Mouse (Mus musculus): ENCODE data around the gene Hsd11b2.

Hsd11b2 gene

DNA sequence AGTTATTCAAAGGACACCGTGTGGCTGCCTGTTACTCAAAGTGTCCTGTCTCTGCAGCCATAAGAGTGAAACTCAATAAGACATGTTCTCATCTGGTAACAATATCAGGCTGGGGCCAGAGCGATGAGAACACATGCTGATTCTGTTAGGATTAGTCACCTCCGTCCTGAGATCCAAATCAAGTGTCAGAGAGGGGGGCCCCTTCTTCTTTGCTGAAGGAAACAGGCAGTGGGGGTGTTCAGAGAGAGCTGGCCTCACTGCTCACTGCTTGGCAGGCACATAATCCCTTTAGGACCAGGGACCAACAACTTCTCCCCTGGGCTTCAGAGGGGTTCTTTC, 34.6 kb upstream of the Hsd11b2 start:
- no peak for DNase-seq (ENCODE audit: extremely low spot score)

DNA sequence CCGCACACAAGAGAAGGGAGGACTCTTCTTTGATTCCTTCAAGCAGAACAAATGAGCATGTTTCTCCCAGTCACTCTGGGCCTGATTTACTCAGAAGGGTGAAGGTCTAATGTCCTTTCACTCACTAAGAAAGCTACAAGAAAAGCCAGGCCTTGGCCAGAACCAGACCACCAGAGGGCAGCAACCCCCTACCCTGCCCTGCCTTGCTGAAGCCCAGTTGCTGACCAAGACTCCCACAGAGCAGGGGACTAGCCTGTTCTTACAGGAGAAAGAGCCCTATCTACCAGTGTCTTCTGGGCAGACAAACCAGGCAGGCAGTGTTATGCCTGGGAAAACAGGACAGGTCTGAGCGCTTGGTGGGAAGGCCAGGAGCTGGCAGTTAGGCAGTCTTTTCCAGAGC, 34.2 kb upstream of the Hsd11b2 start:
- peak; percentile 85 for DNase-seq (ENCODE audit: extremely low spot score)

DNA sequence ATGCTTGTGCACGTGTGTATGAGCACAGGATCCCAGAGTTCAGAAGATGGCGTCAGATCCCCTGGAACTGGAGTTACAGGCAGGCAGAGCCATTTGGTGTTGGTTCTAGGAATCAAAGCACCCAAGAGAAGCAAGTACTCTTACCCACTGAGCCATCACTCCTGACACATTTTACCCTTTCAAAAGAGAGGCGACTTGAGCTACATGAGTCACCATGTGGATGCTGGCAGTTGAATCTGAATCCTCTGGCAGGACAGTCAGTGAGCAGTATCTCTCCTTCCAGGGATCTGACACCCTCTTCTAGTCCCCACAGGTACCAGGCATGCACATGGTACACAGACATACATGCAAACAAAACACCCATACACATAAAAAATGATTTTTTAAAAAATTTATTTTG, 30.5 kb upstream of the Hsd11b2 start:
- no peak for DNase-seq (ENCODE audit: extremely low spot score)

DNA sequence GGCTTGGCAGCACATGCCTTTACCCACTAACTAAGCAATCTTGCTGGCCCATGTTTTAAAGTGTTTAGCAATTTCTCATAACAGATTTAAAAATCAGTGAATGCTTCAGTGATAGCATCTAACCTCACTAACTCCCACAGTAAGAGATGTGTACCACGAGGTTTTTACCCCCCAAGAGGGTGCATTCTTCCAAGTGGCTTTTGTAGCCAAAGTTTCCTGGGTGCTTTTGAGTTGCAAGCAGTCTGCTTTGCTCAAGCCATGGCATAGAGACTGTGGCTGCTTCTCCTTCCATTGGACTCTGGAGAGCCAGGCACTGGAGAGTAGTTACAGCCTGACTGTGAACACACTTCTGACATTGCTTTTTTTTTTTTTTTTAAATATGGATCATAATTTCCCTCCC, 29.3 kb upstream of the Hsd11b2 start:
- no peak for DNase-seq (ENCODE audit: extremely low spot score)

DNA sequence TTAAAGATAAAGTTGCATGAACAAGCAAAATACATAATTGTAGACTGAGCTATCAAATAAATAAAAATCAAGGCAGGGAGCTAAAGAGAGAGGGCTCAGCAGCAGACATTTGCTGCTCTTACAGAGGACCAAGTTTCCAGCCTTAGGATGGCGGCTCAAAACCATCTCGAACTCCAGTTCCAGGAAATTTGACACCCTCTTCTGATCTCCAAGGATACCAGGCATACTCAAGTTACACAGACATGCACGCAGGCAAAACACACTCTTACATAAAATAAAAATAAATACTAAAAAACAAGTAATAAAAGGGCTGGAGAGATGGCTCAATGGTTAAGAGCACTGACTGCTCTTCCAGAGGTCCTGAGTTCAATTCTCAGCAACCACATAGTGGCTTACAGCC, 25.1 kb upstream of the Hsd11b2 start:
- no peak for DNase-seq (ENCODE audit: extremely low spot score)

DNA sequence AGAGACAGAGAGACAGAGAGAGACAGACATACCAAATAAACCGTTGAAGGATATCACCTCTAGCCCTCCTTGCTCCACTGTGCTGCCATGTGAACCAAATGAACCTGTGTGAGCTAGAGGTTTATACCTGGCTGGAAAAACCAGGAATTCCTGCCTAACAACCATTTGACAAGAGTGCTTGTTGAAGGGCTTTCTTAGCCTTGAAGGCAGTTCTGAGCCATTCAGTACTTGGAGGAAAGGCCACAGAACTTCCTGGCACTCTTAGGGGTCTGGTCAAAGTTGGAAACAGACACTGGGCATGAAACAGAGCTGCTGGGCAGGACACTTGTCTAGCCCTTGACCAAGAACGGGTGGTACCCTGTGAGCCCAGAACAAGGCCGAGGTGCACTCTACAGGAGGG, 24.0 kb upstream of the Hsd11b2 start:
- no peak for DNase-seq (ENCODE audit: extremely low spot score)

DNA sequence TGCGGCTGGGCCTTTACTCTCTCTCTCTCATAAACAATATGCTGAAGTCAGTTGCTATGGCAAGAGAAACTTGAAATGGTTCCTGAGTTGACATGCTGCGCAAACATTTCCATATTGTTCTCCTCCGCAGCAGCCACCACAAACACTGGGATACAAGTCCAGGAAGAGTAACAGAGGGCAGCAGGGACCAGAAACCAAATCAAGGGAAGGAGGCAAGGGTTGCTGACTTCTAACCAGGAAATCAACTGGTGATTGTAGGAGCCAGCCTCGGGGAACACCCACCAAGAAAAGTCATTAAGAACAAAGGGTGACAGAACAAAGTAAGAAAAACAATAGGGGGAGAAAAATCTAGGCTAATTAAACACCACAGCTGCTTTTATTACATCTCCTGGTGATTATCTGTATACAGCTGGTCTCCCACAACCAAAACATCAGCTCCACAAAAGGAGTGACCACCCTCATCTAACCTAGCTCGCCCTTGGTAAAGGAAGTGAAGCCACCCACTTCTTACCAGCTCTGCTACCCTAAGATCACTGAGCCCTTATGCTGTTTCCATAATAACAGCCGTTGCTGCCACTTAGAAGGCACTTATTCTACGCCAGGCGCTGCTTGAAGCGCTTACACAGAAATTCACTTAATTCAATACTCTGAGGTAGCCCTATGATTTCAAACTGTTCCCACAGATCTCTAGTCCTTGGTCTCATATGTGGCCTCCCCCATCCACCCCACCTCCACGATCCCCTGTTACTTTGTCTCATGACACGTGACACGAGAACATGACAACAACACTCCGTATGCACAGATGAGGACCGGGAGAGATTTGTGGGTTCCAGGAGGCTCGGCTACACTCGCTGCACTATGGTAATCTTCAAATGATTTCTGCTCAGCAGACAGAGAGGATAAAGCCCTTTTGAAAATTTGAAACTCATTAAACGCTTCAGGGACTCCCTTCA, 22.9 kb upstream of the Hsd11b2 start:
- DNase-seq (ENCODE audit: extremely low spot score) = no peak

DNA sequence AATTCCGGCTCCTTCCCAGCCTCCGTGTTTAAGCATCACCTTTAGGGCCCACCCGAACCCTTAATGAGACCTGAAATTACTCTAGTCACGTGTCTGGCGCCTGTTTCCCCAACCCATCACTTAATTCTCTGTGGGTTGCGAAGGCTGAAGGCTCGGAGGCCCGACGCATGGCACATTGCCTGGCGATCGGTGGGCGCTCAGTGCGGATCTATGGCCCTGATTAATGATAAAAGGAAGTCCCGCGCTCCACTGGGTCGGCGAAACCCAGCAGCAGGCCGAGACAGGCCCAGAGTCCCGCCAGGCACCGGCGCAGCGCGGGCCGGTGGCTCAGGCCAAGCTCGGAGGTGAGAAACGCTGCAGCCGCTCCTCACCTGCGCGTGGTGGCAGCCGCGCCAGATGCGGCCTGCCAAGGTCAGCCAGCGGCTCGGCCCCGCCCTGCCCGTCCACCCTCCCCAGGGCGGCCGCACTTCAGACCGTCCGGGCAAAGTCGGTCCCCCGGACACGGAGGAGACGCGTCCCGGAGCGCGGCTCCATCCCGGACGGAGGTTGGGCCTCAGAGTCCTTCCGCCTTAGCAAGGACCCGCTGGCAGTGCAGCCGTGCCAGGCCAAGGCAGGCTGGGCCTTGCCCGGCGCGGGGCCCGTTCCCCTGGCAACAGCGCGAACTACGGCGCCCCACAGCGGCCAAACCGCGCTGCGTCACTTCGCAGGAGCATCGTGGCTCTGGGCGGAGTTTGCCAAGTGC, 21.9 kb upstream of the Hsd11b2 start, which contains the start of gene Zdhhc1:
TSS of gene Zdhhc1 (minus strand) at position 464 of the 742 bp plus-strand sequence.
- peak; percentile 91 for DNase-seq (ENCODE audit: extremely low spot score)

DNA sequence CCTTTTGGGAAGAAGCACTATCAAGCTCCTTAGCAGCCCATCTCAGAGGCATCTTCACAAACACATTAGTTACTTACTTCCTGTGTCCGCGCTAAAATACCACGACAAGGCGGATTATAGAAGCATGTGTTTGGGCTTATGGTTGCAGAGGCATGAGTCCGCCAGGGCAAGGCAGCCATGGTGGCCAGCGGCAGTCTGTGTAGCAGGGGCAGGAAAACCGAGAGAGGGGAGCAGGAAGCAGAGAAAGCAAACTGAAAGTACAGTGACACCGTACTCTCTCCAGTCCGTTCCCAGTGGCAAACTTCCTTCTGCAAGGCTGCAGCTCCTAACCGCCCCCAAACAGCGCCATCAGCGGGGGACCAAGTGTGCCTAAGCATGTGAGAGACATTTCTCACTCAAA, 18.8 kb upstream of the Hsd11b2 start:
- no peak for DNase-seq (ENCODE audit: extremely low spot score)

DNA sequence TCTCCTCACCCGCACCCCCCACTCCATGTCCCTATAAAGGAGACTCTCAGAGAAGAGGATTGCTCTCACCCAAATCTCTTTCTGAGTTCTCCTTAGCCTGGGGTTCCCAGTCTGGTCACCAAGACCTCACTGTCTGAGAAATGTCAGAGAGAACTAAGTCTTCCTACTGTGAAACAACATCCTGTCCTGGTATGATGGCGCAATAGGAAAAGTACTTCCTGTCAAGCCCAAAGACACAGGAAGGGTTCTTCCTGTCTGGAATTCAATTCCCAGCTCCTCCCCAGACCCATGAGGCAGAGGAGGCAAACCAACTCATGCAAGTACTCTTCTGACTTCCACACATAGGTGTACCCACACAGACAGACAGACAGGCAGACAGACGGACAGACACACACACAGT, 13.9 kb upstream of the Hsd11b2 start:
- DNase-seq (ENCODE audit: extremely low spot score) = no peak

DNA sequence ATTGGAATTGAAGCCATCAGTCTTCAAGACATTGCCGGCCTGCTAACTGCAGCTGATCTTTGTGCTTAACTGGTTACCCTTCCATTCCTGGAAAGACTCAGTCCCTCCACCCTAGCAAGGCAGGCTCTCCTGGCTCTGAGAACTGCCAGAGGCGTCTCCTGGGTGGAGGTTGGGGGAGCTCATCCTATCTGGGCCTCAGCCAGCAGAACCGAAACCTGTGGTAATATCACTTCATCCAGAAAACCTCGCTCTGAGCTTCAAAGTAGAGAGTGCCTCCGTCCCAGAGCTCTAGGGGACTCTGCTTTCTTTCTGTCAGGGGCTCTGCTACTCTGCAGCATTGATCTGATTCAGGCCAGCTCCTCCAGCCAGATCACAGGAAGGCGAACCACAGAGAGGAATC, 11.6 kb upstream of the Hsd11b2 start:
- DNase-seq (ENCODE audit: extremely low spot score) = no peak

DNA sequence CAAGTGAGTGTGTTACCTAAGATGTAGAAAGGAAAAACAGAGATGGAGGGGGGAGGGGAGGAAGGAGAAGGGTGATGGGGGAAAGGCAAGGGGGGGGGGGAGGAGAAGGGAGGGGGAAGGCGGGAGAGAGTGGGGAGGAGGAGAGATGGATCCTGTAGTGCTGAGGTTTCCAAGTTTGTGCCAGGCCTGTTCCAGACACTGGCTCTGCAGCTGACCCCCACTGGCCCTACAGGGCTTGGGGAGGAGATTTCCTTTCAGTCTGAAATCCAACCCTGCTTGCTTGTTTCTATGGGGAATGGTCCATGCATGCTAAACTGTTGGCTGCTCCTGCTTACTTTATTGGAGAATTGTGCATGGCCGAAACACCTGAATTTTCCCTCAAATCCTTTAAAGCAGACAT, 9.8 kb upstream of the Hsd11b2 start:
- peak; percentile 29 for DNase-seq (ENCODE audit: extremely low spot score)

DNA sequence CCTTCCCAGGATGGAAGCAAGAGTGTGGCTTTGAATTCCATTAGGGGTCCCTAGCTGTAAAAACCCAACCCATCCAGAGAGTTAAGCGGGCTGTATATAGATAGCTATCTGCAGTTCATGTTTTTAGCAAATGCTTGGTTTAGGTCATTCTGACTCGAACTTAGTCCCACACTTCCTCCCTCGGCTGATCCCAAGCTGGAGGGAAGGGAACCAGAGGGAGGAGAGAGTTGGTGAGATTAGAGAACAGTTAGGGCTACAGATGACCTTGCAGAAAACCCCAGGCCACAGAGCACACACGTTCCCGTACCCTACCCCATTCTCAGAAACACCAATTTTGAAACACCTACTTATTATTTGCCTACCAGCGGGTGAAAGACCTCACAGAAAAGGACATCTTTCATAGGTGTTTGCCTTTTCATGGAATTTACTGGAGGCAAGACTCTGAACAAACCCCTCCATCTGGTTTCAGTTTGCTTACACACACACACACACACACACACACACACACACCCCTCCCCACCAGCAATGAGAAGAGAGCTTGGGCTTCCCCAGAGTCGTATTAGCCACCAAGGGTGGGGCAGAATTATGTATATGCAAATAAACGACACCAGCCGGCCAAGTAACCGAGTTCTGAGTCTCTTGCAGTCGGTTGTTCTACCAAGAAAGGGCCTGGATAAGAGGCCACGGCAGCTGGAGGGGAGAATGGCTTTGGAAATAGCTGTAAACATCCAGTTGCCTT, 8.4 kb upstream of the Hsd11b2 start:
- DNase-seq (ENCODE audit: extremely low spot score) = no peak

DNA sequence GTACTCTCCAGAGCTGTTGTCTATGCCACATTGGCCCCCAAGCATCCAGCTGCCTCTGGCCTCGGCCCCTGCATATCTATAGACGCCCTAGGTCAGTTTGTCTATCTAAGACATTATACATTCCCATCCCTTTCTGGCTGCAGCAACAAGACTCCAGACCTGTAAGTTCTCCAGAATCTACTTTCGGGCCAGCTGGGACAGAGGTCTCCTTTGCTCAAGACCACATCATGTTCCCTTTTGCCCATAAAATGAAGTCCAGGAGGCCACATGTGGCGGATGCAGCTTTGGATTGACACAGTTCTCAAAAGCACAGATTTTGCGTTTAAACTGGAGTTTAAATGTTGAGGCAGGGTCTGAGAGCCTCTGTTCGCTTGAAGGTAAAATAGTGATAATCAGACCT, 4.4 kb upstream of the Hsd11b2 start:
- no peak for DNase-seq (ENCODE audit: extremely low spot score)

DNA sequence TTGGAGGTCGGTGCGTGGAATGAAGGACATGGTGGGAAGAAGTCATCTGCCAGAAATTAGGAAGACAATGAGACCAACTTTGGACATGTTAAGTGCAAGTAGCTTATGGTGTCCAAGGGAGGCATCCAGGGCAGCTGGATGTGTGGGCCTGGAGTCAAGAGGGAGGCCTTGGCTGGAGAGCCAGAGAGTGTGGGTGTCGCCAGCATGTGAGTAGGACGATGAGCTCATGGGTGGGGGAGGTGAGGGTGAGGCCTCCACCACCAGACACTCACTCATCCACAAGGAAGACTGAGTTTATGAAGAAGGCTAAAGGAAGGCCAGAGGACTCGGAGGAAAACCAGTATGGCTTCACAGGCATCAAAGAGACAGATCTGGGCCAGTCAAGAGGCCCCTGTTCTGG, 3.9 kb upstream of the Hsd11b2 start:
- no peak for DNase-seq (ENCODE audit: extremely low spot score)

DNA sequence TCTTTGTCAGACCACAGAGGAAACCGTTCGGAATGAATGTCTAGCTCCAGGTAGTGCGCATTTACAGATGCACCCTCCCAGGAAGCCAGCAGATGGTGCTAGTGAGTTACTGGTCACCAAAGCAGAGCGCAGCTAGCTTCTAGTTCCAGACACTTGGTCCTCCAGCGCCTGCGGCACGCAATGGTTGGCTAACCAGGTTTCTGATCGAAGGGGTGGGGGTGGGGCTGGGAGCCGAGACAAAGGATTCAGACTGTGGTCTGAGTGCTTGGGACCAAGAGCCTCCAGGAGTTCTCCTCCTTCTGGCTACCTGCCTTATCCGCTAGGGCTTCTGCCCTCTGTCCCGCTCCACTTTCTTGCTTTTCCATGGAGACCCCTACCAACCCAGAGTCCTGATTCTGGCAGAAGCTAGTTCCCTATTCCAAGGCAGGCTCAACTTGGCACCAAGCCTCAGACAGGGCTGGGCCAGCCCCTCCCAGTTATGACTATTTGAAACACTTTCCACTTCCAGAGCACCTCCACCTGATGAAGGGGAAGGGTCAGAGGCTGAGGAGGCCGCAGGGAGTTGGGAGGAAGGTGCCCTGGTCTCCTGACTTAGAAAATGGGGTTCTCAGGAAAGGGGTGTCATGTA, 2.4 kb upstream of the Hsd11b2 start:
- DNase-seq (ENCODE audit: extremely low spot score) = peak; percentile 86

DNA sequence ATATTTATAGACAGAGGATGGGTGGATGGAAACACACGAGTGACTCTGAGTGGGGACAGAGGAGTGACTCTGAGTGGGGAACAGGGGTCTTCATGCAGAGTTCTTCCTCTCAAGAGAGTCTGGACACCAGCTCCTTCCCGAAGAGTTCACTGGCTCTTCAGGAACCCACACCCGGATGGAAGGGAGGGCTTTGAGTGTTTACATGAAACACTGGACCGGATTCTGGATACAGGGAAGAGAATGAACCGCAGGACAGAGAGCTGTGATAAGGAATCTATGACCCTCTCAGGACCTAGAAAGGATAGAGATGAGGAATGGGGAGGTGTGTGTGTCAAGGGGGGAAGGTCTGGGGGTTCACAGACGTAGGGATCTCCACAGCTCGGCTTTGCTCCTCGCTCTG, 1.2 kb upstream of the Hsd11b2 start:
- peak; percentile 26 for DNase-seq (ENCODE audit: extremely low spot score)

DNA sequence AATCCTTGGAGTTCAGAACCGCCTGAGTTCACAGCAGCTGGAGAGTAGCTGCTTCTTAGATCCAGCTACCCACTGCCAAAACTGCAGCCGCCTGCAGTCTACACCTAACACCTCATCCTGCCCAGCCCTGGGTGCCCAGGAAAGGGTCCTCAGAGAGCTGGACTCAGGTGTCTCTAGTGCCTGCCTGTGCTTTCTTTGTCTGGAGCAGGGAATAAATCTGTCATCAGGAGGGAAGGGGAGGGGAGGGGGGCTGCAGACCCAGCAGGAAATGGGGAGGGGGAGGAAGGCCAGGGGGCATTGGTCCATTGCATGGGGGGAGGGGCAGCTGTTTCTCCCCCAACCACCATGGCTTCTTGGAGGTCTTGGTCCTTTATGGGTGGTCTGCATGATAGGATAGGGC, 1.0 kb downstream of the Hsd11b2 start:
- peak; percentile 78 for DNase-seq (ENCODE audit: extremely low spot score)

DNA sequence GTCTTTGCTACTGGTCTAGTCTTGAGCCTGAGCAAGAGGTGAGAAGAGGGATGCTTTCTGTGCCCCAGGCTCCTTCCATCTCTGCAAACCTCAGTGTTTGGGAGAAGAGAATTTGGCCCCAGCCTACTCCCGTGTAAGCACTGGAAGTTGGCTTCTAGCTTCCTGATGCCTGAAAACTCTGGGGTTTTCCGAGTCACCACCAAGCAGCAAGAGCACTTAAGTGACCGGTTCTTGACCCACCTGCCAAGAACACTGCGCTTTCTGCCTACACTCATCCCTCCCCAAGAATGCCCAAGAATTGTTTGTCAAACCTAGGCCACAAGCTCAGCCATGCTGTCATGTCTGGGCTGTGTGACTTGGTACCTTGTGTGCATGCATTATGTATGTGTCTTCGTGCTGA, 2.0 kb downstream of the Hsd11b2 start:
- DNase-seq (ENCODE audit: extremely low spot score) = no peak

DNA sequence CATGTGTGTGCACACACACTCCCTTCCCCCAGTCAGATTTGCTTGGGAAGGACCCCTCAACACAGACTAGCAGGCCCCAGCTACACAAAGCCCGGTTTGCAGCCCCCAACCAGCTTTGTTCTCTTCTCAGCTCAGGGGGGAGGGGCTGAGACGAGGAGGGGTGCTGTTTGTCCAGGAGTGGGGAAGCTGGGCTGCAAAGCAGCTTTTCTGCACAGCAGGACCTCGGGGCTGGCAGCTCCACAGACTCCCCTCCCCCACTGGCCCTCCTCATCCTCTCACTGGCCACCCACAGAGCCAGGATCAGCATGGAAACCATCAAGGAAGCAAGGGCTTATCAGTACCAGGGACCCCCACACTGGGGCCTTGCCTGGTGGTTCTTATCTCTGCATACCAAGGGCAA, 2.5 kb downstream of the Hsd11b2 start:
- DNase-seq (ENCODE audit: extremely low spot score) = peak; percentile 78

DNA sequence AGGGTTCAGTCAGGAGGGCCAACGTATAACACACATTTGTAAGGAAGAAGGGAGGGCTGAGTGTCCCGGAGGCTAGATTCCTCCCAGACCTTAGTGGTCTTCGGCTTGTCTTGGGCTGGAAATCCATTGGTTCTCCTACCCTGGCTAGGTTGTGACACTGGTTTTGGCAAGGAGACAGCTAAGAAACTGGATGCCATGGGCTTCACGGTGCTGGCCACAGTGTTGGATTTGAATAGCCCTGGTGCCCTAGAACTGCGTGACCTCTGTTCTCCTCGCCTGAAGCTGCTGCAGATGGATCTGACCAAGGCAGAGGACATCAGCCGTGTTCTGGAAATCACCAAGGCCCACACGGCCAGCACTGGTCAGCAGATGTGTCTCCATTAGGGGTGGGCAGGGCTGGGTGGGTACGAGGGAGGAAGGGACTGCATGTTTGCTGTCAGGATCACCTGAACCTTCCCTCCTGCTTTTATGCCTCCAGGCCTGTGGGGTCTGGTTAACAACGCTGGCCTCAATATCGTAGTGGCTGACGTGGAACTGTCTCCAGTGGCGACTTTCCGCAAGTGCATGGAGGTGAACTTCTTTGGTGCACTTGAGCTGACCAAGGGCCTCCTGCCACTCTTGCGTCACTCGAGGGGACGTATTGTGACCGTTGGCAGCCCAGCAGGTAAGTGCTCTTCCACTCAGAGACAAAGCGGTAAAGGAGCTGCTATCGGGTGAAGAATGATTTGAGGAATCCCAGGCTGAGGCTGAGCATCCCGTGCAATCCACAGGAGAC, 3.6 kb downstream of the Hsd11b2 start:
- no peak for DNase-seq (ENCODE audit: extremely low spot score)
